Mouse (Mus musculus): Measurements from ENCODE around the gene Thbs3.

GRCm38 (mm10) chr3:89244158-89244981 lies 29.4 kb downstream of the Thbs3 start:
- TF ChIP-seq CTCF (IDR thresholded peaks at IDR 0.05; ENCODE audit: insufficient read depth, low read depth, low read length) (no peak), POLR2A (IDR thresholded peaks at IDR 0.05; ENCODE audit: insufficient read depth, low read depth, low read length) (no peak)
